Mouse (Mus musculus) Muller cell, postnatal 12 days (primary cell): ENCODE results near the gene Hadh.
A peak's percentile ranks its signal among the peaks of the same experiment; 100 is the strongest.

Source experiments
- DNase-seq: peaks from one replicate; pipeline ENCODE4 v3.0.0-alpha.2; 2015; ENCODE audit errors: inconsistent ontology term

Gene Hadh

GRCm38 (mm10) chr3:131218636-131219390 lies 53.1 kb downstream of the Hadh start:
- DNase-seq: no peak

GRCm38 (mm10) chr3:131214841-131215240 lies 57.1 kb downstream of the Hadh start:
- no peak for DNase-seq

GRCm38 (mm10) chr3:131214060-131214658 lies 57.7 kb downstream of the Hadh start:
- DNase-seq: no peak

GRCm38 (mm10) chr3:131212200-131212599 lies 59.7 kb downstream of the Hadh start:
- DNase-seq: no peak

- no peak for DNase-seq
Measured at GRCm38 (mm10) chr3:131208265-131208891, 63.5 kb downstream of the Hadh start.

GRCm38 (mm10) chr3:131207846-131208245 lies 64.1 kb downstream of the Hadh start:
- no peak for DNase-seq

GRCm38 (mm10) chr3:131202311-131202710 lies 69.6 kb downstream of the Hadh start:
- DNase-seq: no peak

GRCm38 (mm10) chr3:131199590-131200288 lies 72.2 kb downstream of the Hadh start:
- no peak for DNase-seq

GRCm38 (mm10) chr3:131198991-131199390 lies 72.9 kb downstream of the Hadh start:
- no peak for DNase-seq

GRCm38 (mm10) chr3:131196507-131197019 lies 75.3 kb downstream of the Hadh start:
- no peak for DNase-seq

- DNase-seq: peak; percentile 18
Measured at GRCm38 (mm10) chr3:131196050-131196449, 75.9 kb downstream of the Hadh start.

GRCm38 (mm10) chr3:131191454-131191853 lies 80.4 kb downstream of the Hadh start:
- no peak for DNase-seq

GRCm38 (mm10) chr3:131190671-131191367 lies 81.1 kb downstream of the Hadh start:
- no peak for DNase-seq

- DNase-seq: no peak
Measured at GRCm38 (mm10) chr3:131190239-131190638, 81.7 kb downstream of the Hadh start.

- DNase-seq: no peak
Measured at GRCm38 (mm10) chr3:131186193-131186592, 85.7 kb downstream of the Hadh start.
